Mouse (Mus musculus): ENCODE measurements around the gene Cyp2c23.

Gene Cyp2c23

DNA sequence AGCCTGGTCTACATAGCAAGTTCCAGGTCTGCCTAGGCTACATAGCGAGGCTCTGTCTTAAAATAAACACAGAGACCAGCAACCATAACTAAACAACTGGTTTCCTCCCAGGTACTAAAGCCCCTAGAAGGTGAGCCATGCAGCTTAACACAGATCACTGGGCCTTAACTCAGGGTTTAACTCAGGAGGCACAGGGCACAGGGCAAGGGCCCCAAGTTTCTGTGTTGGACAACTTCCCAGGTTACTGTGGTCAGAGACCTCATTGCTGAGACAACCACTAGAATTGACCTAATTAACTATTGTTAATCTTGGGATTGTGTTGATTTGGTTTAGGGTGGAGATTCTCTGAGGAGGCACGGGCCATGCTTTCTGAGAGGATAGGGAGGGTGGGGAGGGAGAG lies 62.5 kb downstream of the Cyp2c23 start:
- DNase-seq = no peak

DNA sequence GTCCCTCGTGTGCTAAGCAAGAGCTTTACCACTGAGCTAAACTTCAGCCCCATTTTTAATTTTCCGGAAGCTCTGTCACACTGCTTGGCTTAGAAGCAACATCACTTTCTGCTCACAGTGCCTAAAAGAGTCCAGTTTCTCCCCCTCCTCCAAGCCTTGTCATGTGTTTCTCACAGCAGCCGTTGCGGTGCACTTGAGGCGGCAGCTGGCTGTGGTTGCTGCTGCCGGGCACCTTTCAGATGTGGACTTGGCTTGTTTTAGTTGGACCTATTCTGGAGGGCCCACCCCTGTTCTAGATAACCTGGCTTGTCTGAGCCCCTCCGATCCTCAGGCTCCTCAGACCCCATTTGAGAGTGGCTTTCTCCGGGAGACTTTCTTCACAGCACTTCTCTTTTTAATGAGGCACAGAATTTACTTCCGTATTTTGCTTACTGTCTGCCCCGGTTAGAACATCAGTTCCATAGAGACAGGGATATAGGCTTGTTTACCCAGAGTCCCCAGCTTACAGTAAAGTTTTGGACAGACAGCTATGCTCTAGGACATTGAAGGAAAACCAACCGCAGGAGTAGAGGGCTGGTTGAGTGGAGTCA lies 63.4 kb downstream of the Cyp2c23 start:
- peak in 1 of 2 experiments; percentile 32 for DNase-seq

DNA sequence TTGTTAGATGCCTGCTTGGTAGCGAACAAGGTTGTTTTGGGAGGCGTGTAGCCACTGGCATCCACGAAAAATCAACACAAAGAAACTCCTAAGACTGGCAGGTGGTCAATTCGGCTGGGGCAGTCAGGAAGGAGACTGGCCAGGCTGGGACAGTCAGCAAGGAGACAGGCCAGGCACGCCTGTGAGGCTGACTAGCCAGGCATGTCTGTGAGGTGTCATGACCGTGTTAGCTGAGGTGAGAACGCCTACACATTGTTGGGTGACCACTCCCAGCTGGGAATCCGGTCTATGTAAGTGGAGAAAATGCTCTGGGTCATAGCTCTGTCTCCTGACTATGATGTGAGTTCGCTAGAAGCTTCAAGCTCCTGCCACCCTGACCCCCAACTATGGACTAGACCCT lies 66.2 kb downstream of the Cyp2c23 start:
- no peak for DNase-seq

DNA sequence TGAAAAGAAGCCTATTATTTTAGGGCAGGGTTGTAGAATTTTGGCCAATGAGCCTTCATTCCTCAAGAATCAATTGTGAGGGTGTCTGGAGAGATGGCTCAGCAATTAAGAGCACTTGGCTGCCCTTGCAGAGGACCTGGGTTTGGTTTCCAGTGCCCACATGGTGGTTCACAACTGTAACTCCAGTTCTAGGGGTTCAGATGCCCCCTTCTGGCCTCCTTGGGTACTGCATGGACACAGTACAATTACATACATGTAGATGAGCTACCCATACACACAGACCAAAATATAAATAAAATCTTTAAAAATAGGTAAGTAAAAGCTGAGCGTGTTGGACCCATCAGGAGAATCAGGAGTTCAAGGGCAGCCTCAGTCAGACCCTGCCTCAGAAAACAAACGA lies 67.8 kb downstream of the Cyp2c23 start:
- peak in 1 of 2 experiments; percentile 18 for DNase-seq

DNA sequence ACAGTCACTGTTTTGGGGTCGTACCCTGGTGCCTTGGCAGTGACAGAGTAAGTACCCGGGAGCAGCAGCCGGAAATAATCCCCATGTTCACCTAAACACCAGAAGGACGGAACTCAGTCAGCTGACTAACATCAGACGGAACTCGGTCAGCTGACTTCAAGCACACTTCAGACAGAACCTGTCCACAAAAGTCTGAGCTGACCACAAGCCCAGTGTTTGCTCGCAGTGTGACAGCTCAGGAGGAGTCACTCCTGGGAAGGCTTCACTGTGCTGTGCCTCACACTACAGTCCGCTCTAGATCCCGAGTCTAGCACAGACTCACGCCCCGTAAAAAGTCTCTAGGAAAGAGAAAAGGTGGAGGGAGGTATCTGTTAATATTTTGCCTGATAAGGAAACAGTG lies 69.0 kb downstream of the Cyp2c23 start:
- DNase-seq = no peak

DNA sequence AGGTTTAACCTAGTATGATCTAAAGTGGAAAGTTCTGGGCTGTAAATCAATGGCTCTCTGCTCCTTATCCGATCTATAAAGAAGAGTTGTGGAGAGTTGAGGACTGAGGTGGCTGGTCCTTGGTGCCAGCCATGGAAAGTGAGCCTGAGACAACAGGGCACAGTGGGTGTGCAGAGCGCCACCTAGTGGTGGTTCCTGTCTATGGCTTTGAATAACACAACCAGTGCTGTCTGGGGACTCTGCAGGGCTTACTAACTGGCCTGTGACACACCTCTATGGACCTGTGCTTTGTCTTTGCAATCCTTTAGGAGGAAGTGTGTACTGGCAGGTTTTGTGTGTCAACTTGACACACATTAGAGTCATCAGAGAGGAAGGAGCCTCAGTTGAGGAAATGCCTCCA lies 69.8 kb downstream of the Cyp2c23 start:
- DNase-seq = peak; percentile 17 to 63

DNA sequence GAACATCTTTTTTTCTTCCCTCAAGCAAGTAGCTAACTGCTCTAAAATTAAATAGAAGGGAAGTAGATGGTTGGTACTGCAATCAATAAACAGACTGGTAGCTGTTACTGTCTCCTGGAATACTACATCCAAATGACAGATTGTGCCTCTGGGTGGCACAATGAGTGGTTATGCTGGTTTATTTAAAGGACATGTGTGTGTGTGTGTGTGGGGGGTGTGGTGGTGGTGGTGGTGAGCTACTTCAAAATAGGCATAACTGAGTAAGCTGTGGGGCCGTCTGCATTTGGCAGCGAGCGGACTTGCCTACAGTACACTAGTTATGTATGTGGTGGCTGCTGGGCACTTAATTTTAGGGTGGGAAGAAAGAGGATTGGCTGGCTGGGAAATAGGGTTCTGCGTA lies 71.1 kb downstream of the Cyp2c23 start:
- DNase-seq = no peak

DNA sequence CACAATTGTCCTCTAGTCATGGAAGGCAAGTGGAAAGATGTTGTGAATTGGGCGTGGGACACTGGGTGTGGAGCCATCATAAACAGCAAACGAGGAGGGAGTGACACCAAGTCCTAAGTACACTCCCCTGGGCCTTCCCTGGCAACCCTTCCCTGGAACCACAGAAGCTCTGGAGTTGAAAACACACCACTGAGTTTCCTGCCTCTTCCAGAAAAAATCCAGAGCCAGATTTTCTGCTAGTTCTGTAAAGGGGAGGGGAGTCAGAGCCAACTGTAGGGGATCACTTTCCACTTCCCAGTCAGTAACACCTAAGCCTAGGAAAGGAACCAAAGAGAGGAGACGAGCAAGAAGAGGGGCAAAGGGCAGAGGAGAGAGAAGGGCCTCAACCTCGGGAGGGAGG lies 71.6 kb downstream of the Cyp2c23 start:
- DNase-seq = no peak

DNA sequence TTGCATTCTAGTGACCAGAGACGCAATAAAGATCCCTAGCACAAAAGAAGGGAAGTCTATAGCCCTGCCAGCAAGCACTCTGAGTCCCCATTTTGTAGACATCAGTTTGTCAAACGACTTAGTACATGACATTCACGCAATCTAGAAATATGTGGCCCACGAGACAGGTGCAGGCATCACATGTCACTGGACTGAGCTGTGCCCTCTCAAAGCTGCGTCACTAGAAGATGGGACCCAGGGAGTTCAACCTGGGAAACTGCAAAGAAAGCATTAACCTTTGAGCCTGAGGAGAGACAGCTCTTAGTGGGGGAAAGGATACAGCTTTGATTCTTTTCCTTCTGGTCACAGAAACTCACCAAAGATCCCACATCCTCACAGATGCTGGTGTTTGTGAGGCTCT lies 73.7 kb downstream of the Cyp2c23 start:
- DNase-seq = no peak

Measured in spleen, adult 18-20 months (tissue).